In the genomic region with DNA sequence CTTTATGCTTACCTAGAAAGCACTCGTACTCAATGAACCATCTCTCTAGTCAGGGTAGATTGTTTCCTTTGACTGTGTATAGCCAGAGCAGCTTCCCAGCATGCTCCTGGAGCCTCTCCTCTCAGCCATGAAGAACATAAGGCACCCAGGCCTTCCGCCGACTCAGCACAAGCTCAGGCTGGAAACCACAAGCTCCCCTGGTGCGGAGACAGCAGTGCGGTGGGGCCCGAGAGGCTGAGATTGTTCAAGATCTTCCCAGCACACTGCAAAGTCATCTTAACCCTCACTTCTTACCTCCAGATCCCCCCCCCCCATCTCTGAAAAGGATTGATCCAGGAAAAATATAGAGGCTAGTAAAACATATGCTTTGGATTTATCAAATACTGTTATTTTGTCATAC, we compare ENCODE assay signal across 2 mouse cellular contexts.
TF ChIP-seq lines count a peak whose summit lies in the region.

No protein-coding gene starts in this region.

TF ChIP-seq in CH12.LX, 34 proteins besides CTCF, POLR2A, EP300 and RAD21:
- TF ChIP-seq ETS1 (conservative IDR thresholded peaks at IDR 0.05; ENCODE audit: low read depth, low read length) = no peak
- no peak for TF ChIP-seq GABPA (IDR thresholded peaks at IDR 0.05; ENCODE audit: insufficient replicate concordance, low read depth, low read length)
- no peak for TF ChIP-seq ZMIZ1 (IDR thresholded peaks at IDR 0.05; ENCODE audit: low read depth, low read length)
- TF ChIP-seq MAFK (IDR thresholded peaks at IDR 0.05; ENCODE audit: insufficient replicate concordance, low read length) = no peak
- no peak for TF ChIP-seq MYC (IDR thresholded peaks at IDR 0.05; ENCODE audit: low read depth, low read length)
- TF ChIP-seq RCOR1 (conservative IDR thresholded peaks at IDR 0.05; ENCODE audit: low read depth, low read length) = no peak
- TF ChIP-seq UBTF (IDR thresholded peaks at IDR 0.05; ENCODE audit: low read depth, low read length) = peak; percentile 100
- peak; percentile 98 for TF ChIP-seq TBP (conservative IDR thresholded peaks at IDR 0.05; ENCODE audit: low read depth, low read length)

TF ChIP-seq in MEL, 35 proteins besides CTCF, POLR2A, EP300 and RAD21:
- TF ChIP-seq E2F4 (IDR thresholded peaks at IDR 0.05; ENCODE audit: borderline replicate concordance, low read depth, low read length) (no peak), MEF2A (IDR thresholded peaks at IDR 0.05; ENCODE audit: extremely low read depth, insufficient replicate concordance, low read depth, low read length, poor library complexity, severe bottlenecking) (no peak), NRF1 (IDR thresholded peaks at IDR 0.05; ENCODE audit: insufficient read depth, low read depth, low read length, poor library complexity, severe bottlenecking) (no peak), USF2 (IDR thresholded peaks at IDR 0.05; ENCODE audit: borderline replicate concordance in 1 of 2, insufficient read depth in 1 of 2, low read depth in 1 of 2, low read length in 2 of 2) (no peak), MAFK (IDR thresholded peaks at IDR 0.05; ENCODE audit: borderline replicate concordance, low read depth, low read length) (no peak), TBP (IDR thresholded peaks at IDR 0.05; ENCODE audit: low read depth, low read length) (peak; percentile 66), ETS1 (IDR thresholded peaks at IDR 0.05; ENCODE audit: low read depth, low read length) (no peak)
TF ChIP-seq in MEL: peak in this region for 1.
